Mouse (Mus musculus): Measurements from ENCODE around the gene Pygl. TPM values are rescaled to one million over a fixed set of nuclear protein-coding genes. Genes with fewer than 3 reads are reported as not detected.

Gene Pygl
- total and polyA plus RNA-seq, 2 experiments from 2014 or later, result 8.9 to 10.7 TPM

GRCm38 (mm10) chr12:70266494-70266931, 35.2 kb upstream of the Pygl start:
- Histone ChIP-seq H3K4me3 (ENCODE audit: low read depth, low read length) (no peak overlapping the region), H3K4me1 (ENCODE audit: insufficient read depth, low read length) (no peaks in the 10 kb centered on the region), H3K36me3 (ENCODE audit: insufficient read depth, low read length) (peaks cover 17% of the 10 kb centered on the region; the same call in 1 of the 2 replicates), H3K9ac (replicated peaks; ENCODE audit: low read length, poor library complexity, severe bottlenecking) (no peak overlapping the region), H3K27ac (ENCODE audit: low read depth, low read length) (no peak overlapping the region), H3K9me3 (ENCODE audit: low read length) (no peaks in the 10 kb centered on the region), H3K27me3 (ENCODE audit: insufficient read depth, low read length) (no peaks in the 10 kb centered on the region), H3K4me2 (ENCODE audit: low read depth, low read length, poor library complexity, severe bottlenecking) (no peak overlapping the region)
- ATAC-seq (ENCODE audit: low FRiP score), result no peak
- 52% methylated on average over 8 of the region's 8 CpGs for WGBS
- DNase-seq (ENCODE audit: low spot score), result no peak
- no peak for TF ChIP-seq CTCF (IDR thresholded peaks at IDR 0.05)

- TF ChIP-seq CTCF (IDR thresholded peaks at IDR 0.05), result no peak
- Histone ChIP-seq H3K4me2 (ENCODE audit: low read depth, low read length, poor library complexity, severe bottlenecking) (no peak overlapping the region), H3K27me3 (ENCODE audit: insufficient read depth, low read length) (no peaks in the 10 kb centered on the region), H3K36me3 (ENCODE audit: insufficient read depth, low read length) (peaks cover 24% of the 10 kb centered on the region; the same call in 1 of the 2 replicates), H3K4me1 (ENCODE audit: insufficient read depth, low read length) (no peaks in the 10 kb centered on the region), H3K9ac (replicated peaks; ENCODE audit: low read length, poor library complexity, severe bottlenecking) (no peak overlapping the region), H3K27ac (ENCODE audit: low read depth, low read length) (no peak overlapping the region), H3K9me3 (ENCODE audit: low read length) (no peaks in the 10 kb centered on the region), H3K4me3 (ENCODE audit: low read depth, low read length) (no peak overlapping the region)
- WGBS, result 30% methylated on average over 7 of the region's 7 CpGs
- no peak for ATAC-seq (ENCODE audit: low FRiP score)
- DNase-seq (ENCODE audit: low spot score), result no peak
These were observed 32.4 kb upstream of the Pygl start for GRCm38 (mm10) chr12:70263721-70264120.

- ATAC-seq (ENCODE audit: low FRiP score) (no peak), DNase-seq (ENCODE audit: low spot score) (no peak)
- Histone ChIP-seq H3K36me3 (ENCODE audit: insufficient read depth, low read length) (peaks cover 16% of the 10 kb centered on the region; the same call in 1 of the 2 replicates), H3K4me1 (ENCODE audit: insufficient read depth, low read length) (no peaks in the 10 kb centered on the region), H3K27me3 (ENCODE audit: insufficient read depth, low read length) (no peaks in the 10 kb centered on the region), H3K4me2 (ENCODE audit: low read depth, low read length, poor library complexity, severe bottlenecking) (no peak overlapping the region), H3K4me3 (ENCODE audit: low read depth, low read length) (no peak overlapping the region), H3K9ac (replicated peaks; ENCODE audit: low read length, poor library complexity, severe bottlenecking) (no peak overlapping the region), H3K9me3 (ENCODE audit: low read length) (no peaks in the 10 kb centered on the region), H3K27ac (ENCODE audit: low read depth, low read length) (no peak overlapping the region)
- WGBS, result 94% methylated on average over 17 of the region's 17 CpGs
- TF ChIP-seq CTCF (IDR thresholded peaks at IDR 0.05), result no peak
These were observed 31.1 kb upstream of the Pygl start for GRCm38 (mm10) chr12:70262271-70262953.

DNA sequence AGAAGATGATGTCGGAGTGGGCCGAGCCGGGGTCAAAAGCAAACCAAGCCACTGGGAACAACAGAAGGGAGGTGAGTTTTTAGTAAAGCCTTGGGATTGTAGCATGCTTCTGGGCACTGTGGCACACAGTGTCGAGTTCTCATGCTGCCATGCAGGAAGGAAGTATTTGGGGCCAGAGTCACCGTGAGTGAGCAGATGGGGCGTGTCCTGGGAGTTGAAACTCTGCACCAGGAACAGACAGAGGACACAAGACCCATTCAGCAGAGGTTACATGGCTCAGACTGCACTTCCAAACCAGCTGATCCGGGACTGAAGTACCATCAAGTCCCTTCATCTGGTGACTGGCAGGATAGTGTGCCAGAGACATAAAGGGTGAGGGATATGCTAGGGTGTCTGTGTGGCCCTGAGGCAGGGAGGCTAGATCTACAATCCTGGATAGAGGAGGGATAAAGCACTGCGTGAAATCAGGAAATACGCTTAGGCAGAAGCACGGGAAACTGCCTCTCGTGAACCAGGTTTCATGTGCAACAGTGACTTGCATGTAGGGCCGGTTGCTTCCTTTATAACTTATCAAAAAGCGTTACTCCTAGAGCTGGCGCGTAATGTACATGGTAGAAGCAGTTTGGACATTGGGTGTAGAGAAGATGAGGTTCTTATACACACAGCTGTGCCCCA, 20.1 kb upstream of the Pygl start:
- Histone ChIP-seq H3K27me3 (ENCODE audit: insufficient read depth, low read length) (no peaks in the 10 kb centered on the region), H3K36me3 (ENCODE audit: insufficient read depth, low read length) (peaks cover 3% of the 10 kb centered on the region; the same call in 1 of the 2 replicates), H3K9me3 (ENCODE audit: low read length) (no peaks in the 10 kb centered on the region), H3K9ac (replicated peaks; ENCODE audit: low read length, poor library complexity, severe bottlenecking) (no peak overlapping the region), H3K4me1 (ENCODE audit: insufficient read depth, low read length) (no peaks in the 10 kb centered on the region), H3K4me3 (ENCODE audit: low read depth, low read length) (no peak overlapping the region), H3K27ac (ENCODE audit: low read depth, low read length) (no peak overlapping the region), H3K4me2 (ENCODE audit: low read depth, low read length, poor library complexity, severe bottlenecking) (no peak overlapping the region)
- 74% methylated on average over 15 of the region's 15 CpGs for WGBS
- ATAC-seq (ENCODE audit: low FRiP score), result no peak; the same call in 1 of the 2 replicates
- no peak for DNase-seq (ENCODE audit: low spot score)
- TF ChIP-seq CTCF (IDR thresholded peaks at IDR 0.05), result no peak

DNA sequence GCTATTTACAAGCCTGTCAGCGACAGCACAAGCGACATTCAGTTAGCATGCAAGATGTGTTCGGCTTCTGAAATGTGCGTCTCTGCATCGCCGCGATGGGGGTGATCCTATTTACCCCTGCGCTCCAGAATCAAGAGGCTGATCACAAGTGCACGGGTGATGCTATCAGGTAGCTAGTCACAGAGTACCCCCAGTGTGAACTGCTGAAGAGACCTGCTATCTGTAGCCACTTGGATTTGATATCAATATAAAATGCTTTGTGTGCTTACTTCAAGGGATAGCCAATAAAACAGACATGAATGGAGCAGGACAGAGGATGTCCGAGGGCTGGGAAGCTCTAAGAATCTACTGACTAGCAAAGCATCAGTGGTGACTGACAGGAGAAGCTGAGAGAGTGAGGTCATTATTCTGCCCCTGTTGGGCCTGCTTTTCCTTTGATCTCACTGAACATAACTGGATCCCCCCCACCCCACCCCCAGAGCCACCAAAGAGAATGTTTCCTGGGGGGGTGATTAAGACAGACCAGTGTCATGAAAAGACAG, 18.4 kb upstream of the Pygl start:
- peak overlapping the region; percentile 51; the same call in 1 of the 2 replicates for H3K27ac ChIP-seq (ENCODE audit: low read depth, low read length)
- H3K9ac ChIP-seq (replicated peaks; ENCODE audit: low read length, poor library complexity, severe bottlenecking), result no peak overlapping the region
- TF ChIP-seq CTCF (IDR thresholded peaks at IDR 0.05), result no peak

More for the DNA sequence above, 18.4 kb upstream of the Pygl start:
- no peak for DNase-seq (ENCODE audit: low spot score)
- Histone ChIP-seq H3K27me3 (ENCODE audit: insufficient read depth, low read length) (no peaks in the 10 kb centered on the region), H3K9me3 (ENCODE audit: low read length) (no peaks in the 10 kb centered on the region), H3K4me2 (ENCODE audit: low read depth, low read length, poor library complexity, severe bottlenecking) (no peak overlapping the region), H3K4me3 (ENCODE audit: low read depth, low read length) (no peak overlapping the region), H3K36me3 (ENCODE audit: insufficient read depth, low read length) (peaks cover 9% of the 10 kb centered on the region), H3K4me1 (ENCODE audit: insufficient read depth, low read length) (no peaks in the 10 kb centered on the region)
- WGBS, result 35% methylated on average over 10 of the region's 10 CpGs
- ATAC-seq (ENCODE audit: low FRiP score), result no peak; the same call in 1 of the 2 replicates

Data from midbrain, postnatal 0 days (tissue).